Mouse (Mus musculus) hindbrain, embryonic 15.5 days (tissue): ENCODE measurements around the gene Cwc22. TPM values are rescaled to one million over a fixed set of nuclear protein-coding genes. Genes with fewer than 3 reads are reported as not detected.

Experiments
- ATAC-seq: fragments of 200-750 bp; cut with Nextera tagmentation; 2 replicates; pipeline ENCODE4 v1.8.0; 2017; ENCODE audit warnings: low read depth, moderate number of reproducible peaks, moderate TSS enrichment; ENCODE audit not compliant: low FRiP score
- H3K27ac ChIP-seq: fragments of 300-500 bp; sonication (generic); replicated peaks from 2 replicates; pipeline ENCODE4 v1.5.1; 2015; ENCODE audit warnings: mild to moderate bottlenecking, inconsistent platforms
- H3K27me3 ChIP-seq: fragments of 300-500 bp; sonication (generic); 2 replicates; pipeline ENCODE4 v1.6.1; 2015; ENCODE audit warnings: control low read depth, inconsistent platforms
- H3K36me3 ChIP-seq: fragments of 300-500 bp; sonication (generic); 2 replicates; pipeline ENCODE4 v1.6.1; 2015; ENCODE audit warnings: control low read depth, inconsistent platforms
- H3K4me1 ChIP-seq: fragments of 300-500 bp; sonication (generic); replicated peaks from 2 replicates; pipeline ENCODE4 v1.6.1; 2015; ENCODE audit warnings: control low read depth, inconsistent platforms
- H3K4me2 ChIP-seq: fragments of 300-500 bp; sonication (generic); 2 replicates; pipeline ENCODE4 v1.6.1; 2015; ENCODE audit warnings: moderate library complexity, mild to moderate bottlenecking, inconsistent platforms
- H3K4me3 ChIP-seq: fragments of 300-500 bp; sonication (generic); 2 replicates; pipeline ENCODE4 v1.5.1; 2015; ENCODE audit warnings: mild to moderate bottlenecking, inconsistent platforms
- H3K9ac ChIP-seq: fragments of 300-500 bp; sonication (generic); 2 replicates; pipeline ENCODE4 v1.6.1; 2015; ENCODE audit warnings: inconsistent platforms
- H3K9me3 ChIP-seq: fragments of 300-500 bp; sonication (generic); 2 replicates; pipeline ENCODE4 v1.6.1; 2016; ENCODE audit warnings: control low read depth, inconsistent platforms
- WGBS: fragments of 180-500 bp; shearing (Covaris S2); methylation state at CpG from one replicate; pipeline ENCODE4 v1.1.7; 2015; 5-methylcytosine and 5-hydroxymethylcytosine counted together
- polyA plus RNA-seq: library from polyadenylated mRNA; unstranded; fragments of >200 nt; fragmentation: Nextera tagmentation; extraction: Ambion mirVana; gene quantifications from 2 replicates; pipeline ENCODE4 v1.2.1, GENCODE M21; 2015

Cwc22 gene
- polyA plus RNA-seq, 1 experiment from 2014 or later, result 16.4 TPM

- no peak overlapping the region for H3K4me3 ChIP-seq
- 97% methylated on average over 5 of the region's 5 CpGs for WGBS
Measured at GRCm38 (mm10) chr2:77890836-77891438, 55.2 kb downstream of the Cwc22 start.

GRCm38 (mm10) chr2:77889949-77890348 is 56.2 kb downstream of the Cwc22 start:
- no peak for ATAC-seq
- Histone ChIP-seq H3K4me3 (no peak overlapping the region), H3K36me3 (peaks cover 21% of the 10 kb centered on the region), H3K4me2 (no peak overlapping the region), H3K27ac (no peak overlapping the region), H3K9ac (no peak overlapping the region), H3K9me3 (no peaks in the 10 kb centered on the region), H3K4me1 (no peaks in the 10 kb centered on the region), H3K27me3 (no peaks in the 10 kb centered on the region)
- WGBS, result 96% methylated on average over 6 of the region's 6 CpGs

More at GRCm38 (mm10) chr2:77890836-77891438, 55.2 kb downstream of the Cwc22 start:
- no peak overlapping the region for H3K27ac ChIP-seq
- H3K36me3 ChIP-seq, result peaks cover 21% of the 10 kb centered on the region
- H3K4me2 ChIP-seq, result no peak overlapping the region
- H3K9ac ChIP-seq, result no peak overlapping the region
- H3K4me1 ChIP-seq, result no peaks in the 10 kb centered on the region
- H3K9me3 ChIP-seq, result no peaks in the 10 kb centered on the region
- no peaks in the 10 kb centered on the region for H3K27me3 ChIP-seq
- ATAC-seq, result no peak

- WGBS, result 93% methylated on average over 5 of the region's 5 CpGs
- Histone ChIP-seq H3K36me3 (peaks cover 18% of the 10 kb centered on the region), H3K4me2 (no peak overlapping the region), H3K4me1 (no peaks in the 10 kb centered on the region), H3K27me3 (no peaks in the 10 kb centered on the region), H3K27ac (no peak overlapping the region), H3K9ac (no peak overlapping the region), H3K4me3 (no peak overlapping the region), H3K9me3 (no peaks in the 10 kb centered on the region)
- no peak for ATAC-seq
Measured at GRCm38 (mm10) chr2:77889401-77889800, 56.8 kb downstream of the Cwc22 start.

- ATAC-seq, result no peak
- H3K9ac ChIP-seq, result no peak overlapping the region
Measured at GRCm38 (mm10) chr2:77888826-77889225, 57.3 kb downstream of the Cwc22 start.

GRCm38 (mm10) chr2:77888056-77888455 is 58.1 kb downstream of the Cwc22 start:
- Histone ChIP-seq H3K9ac (no peak overlapping the region), H3K4me3 (no peak overlapping the region), H3K4me2 (no peak overlapping the region), H3K36me3 (peaks cover 11% of the 10 kb centered on the region), H3K27me3 (no peaks in the 10 kb centered on the region), H3K9me3 (no peaks in the 10 kb centered on the region), H3K27ac (no peak overlapping the region), H3K4me1 (no peaks in the 10 kb centered on the region)
- ATAC-seq, result no peak
- WGBS, result 95% methylated on average over 6 of the region's 6 CpGs

More at GRCm38 (mm10) chr2:77888826-77889225, 57.3 kb downstream of the Cwc22 start:
- Histone ChIP-seq H3K9me3 (no peaks in the 10 kb centered on the region), H3K4me2 (no peak overlapping the region), H3K4me1 (no peaks in the 10 kb centered on the region), H3K27ac (no peak overlapping the region), H3K27me3 (no peaks in the 10 kb centered on the region), H3K36me3 (peaks cover 17% of the 10 kb centered on the region), H3K4me3 (no peak overlapping the region)
- WGBS, result 89% methylated on average over 2 of the region's 2 CpGs

GRCm38 (mm10) chr2:77887166-77887565 is 59.0 kb downstream of the Cwc22 start:
- WGBS, result 95% methylated on average over 4 of the region's 4 CpGs
- no peak overlapping the region for H3K4me3 ChIP-seq

GRCm38 (mm10) chr2:77885491-77886130 is 60.6 kb downstream of the Cwc22 start:
- 90% methylated on average over 10 of the region's 10 CpGs for WGBS
- H3K4me3 ChIP-seq, result no peak overlapping the region
- no peaks in the 10 kb centered on the region for H3K9me3 ChIP-seq

More at GRCm38 (mm10) chr2:77887166-77887565, 59.0 kb downstream of the Cwc22 start:
- H3K4me1 ChIP-seq, result no peaks in the 10 kb centered on the region
- no peak overlapping the region for H3K27ac ChIP-seq
- H3K27me3 ChIP-seq, result no peaks in the 10 kb centered on the region
- no peak overlapping the region for H3K4me2 ChIP-seq
- H3K9ac ChIP-seq, result no peak overlapping the region
- no peak for ATAC-seq
- H3K9me3 ChIP-seq, result no peaks in the 10 kb centered on the region
- H3K36me3 ChIP-seq, result peaks cover 5% of the 10 kb centered on the region; the same call in 1 of the 2 replicates

GRCm38 (mm10) chr2:77885036-77885435 is 61.1 kb downstream of the Cwc22 start:
- H3K4me1 ChIP-seq, result no peaks in the 10 kb centered on the region
- no peak overlapping the region for H3K4me2 ChIP-seq
- H3K27me3 ChIP-seq, result no peaks in the 10 kb centered on the region
- H3K4me3 ChIP-seq, result no peak overlapping the region
- no peaks in the 10 kb centered on the region for H3K36me3 ChIP-seq
- no peak overlapping the region for H3K9ac ChIP-seq
- 94% methylated on average over 6 of the region's 6 CpGs for WGBS
- H3K9me3 ChIP-seq, result no peaks in the 10 kb centered on the region
- ATAC-seq, result no peak
- H3K27ac ChIP-seq, result no peak overlapping the region

More at GRCm38 (mm10) chr2:77885491-77886130, 60.6 kb downstream of the Cwc22 start:
- Histone ChIP-seq H3K9ac (no peak overlapping the region), H3K36me3 (no peaks in the 10 kb centered on the region), H3K27me3 (no peaks in the 10 kb centered on the region), H3K4me1 (no peaks in the 10 kb centered on the region), H3K27ac (no peak overlapping the region), H3K4me2 (no peak overlapping the region)
- ATAC-seq, result no peak

- ATAC-seq, result no peak
- Histone ChIP-seq H3K27ac (no peak overlapping the region), H3K9me3 (no peaks in the 10 kb centered on the region), H3K4me1 (no peaks in the 10 kb centered on the region), H3K4me3 (no peak overlapping the region), H3K4me2 (no peak overlapping the region), H3K36me3 (no peaks in the 10 kb centered on the region), H3K27me3 (no peaks in the 10 kb centered on the region), H3K9ac (no peak overlapping the region)
- 96% methylated on average over 3 of the region's 3 CpGs for WGBS
Measured at GRCm38 (mm10) chr2:77884491-77884890, 61.7 kb downstream of the Cwc22 start.

GRCm38 (mm10) chr2:77882961-77883360 is 63.2 kb downstream of the Cwc22 start:
- H3K4me1 ChIP-seq, result no peaks in the 10 kb centered on the region
- 87% methylated on average over 4 of the region's 4 CpGs for WGBS
- no peak overlapping the region for H3K4me3 ChIP-seq
- H3K9me3 ChIP-seq, result no peaks in the 10 kb centered on the region
- H3K27ac ChIP-seq, result no peak overlapping the region
- H3K36me3 ChIP-seq, result no peaks in the 10 kb centered on the region
- no peak overlapping the region for H3K9ac ChIP-seq
- no peaks in the 10 kb centered on the region for H3K27me3 ChIP-seq
- no peak for ATAC-seq
- H3K4me2 ChIP-seq, result no peak overlapping the region

- Histone ChIP-seq H3K9me3 (no peaks in the 10 kb centered on the region), H3K36me3 (no peaks in the 10 kb centered on the region), H3K9ac (no peak overlapping the region), H3K4me3 (no peak overlapping the region), H3K4me1 (no peaks in the 10 kb centered on the region), H3K4me2 (no peak overlapping the region), H3K27me3 (no peaks in the 10 kb centered on the region), H3K27ac (no peak overlapping the region)
- no peak for ATAC-seq
- WGBS, result 90% methylated on average over 5 of the region's 5 CpGs
Measured at GRCm38 (mm10) chr2:77881301-77882199, 64.6 kb downstream of the Cwc22 start.

GRCm38 (mm10) chr2:77880351-77880750 is 65.8 kb downstream of the Cwc22 start:
- no peaks in the 10 kb centered on the region for H3K9me3 ChIP-seq
- no peak overlapping the region for H3K9ac ChIP-seq
- no peaks in the 10 kb centered on the region for H3K36me3 ChIP-seq
- no peak overlapping the region for H3K27ac ChIP-seq
- H3K4me1 ChIP-seq, result no peaks in the 10 kb centered on the region
- H3K27me3 ChIP-seq, result no peaks in the 10 kb centered on the region
- ATAC-seq, result no peak
- no peak overlapping the region for H3K4me2 ChIP-seq
- H3K4me3 ChIP-seq, result no peak overlapping the region
- 93% methylated on average over 1 of the region's 1 CpGs for WGBS
